Mouse (Mus musculus) adrenal gland, adult 8-10 months (tissue): Measurements from ENCODE around the gene Slc25a3. TPM values are rescaled to one million over a fixed set of nuclear protein-coding genes. Genes with fewer than 3 reads are reported as not detected.

Experiments
- DNase-seq: peaks from one replicate; pipeline ENCODE4 v3.0.0; 2022
- total RNA-seq, 4 experiments: library from RNA; stranded (reverse); gene quantifications; 2 replicates each; pipeline ENCODE4 v1.2.4; 2022

Gene Slc25a3
- 1,000 to 10,000 TPM in 2 of 4 experiments, 100 to 1,000 TPM in 2; 882 to 1,292 (median 1,071) TPM for total RNA-seq

DNA sequence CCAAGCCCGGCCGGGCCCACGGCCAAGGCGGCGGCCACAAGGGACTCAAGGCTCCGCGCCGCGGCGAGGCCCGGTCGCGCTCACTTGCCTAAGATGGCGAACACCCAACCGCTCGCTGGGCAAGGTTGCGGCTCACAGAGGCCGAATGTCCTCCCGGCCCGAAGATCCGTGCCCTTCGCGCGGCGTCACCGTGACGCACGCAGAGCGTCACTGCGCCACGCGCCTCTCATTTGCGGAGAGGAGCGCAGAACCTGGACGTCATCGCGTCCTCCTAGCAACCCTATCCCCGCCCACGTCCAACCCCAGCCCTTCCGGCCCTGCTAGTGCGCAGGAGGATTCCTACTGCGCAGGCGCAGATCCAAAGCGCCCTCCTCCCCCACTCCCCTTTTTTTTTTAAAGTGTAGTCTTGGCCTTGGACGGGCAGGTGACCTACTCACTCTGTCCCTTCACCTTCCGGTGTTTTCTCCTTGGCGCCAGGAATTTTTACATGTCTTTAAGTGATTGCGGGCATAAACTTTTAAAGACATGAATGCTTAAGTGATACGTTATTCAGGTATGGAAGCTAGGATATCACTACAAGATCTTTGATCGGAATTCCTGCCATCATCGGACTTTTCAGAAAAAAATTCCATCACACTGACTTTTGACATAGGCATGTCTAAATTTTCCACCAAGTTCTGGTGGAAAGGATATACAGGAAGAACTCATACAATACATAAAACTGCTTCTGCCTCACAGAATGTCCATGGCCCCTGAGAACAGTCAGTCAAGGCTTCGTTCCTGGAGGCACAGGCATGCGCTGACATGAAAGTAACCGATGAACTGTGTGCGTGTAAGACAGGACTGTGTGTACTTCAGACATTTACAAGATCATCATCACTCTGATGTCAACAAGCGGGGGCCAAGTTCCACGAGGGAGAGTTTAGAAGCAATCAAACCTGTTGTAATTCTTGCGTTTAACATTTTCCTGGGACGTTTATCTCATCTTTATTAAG, at the start of gene Slc25a3:
Gene Slc25a3 (minus strand): TSS at position 232 of the 995 bp plus-strand sequence.
- DNase-seq = peak; percentile 98

DNA sequence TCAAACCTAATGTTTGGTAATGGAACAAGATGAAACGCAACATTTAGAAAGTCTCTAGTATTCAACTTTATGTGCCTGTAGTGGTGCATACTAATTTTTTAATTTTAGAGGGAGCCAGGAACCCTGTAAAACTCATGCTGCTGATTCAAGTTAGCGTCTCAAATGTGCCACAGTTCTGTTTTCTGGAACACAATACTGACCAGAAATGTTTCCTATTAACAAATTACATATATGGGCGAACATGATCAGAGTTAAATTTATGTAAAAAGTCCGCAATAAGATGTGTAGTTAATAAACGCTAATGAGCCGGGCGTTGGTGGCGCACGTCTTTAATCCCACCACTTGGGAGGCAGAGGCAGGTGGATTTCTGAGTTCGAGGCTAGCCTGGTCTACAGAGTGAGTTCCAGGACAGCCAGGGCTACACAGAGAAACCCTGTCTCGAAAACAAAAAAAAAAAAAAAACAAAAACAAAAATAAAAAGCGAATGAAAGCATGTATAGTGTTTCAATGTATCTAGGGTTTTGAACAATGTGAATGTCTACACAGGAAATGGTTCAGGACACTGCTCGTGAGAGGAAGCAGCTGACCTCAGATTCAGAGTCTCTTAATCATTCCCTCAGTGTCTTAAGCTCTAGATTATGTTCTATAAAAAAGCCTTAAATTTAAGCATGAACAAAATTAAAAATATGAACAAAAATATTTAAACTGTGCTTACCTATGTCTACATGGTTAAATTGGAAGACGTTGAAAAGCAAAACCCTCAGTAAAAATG, 48.7 kb upstream of the Slc25a3 start:
- DNase-seq = no peak

DNA sequence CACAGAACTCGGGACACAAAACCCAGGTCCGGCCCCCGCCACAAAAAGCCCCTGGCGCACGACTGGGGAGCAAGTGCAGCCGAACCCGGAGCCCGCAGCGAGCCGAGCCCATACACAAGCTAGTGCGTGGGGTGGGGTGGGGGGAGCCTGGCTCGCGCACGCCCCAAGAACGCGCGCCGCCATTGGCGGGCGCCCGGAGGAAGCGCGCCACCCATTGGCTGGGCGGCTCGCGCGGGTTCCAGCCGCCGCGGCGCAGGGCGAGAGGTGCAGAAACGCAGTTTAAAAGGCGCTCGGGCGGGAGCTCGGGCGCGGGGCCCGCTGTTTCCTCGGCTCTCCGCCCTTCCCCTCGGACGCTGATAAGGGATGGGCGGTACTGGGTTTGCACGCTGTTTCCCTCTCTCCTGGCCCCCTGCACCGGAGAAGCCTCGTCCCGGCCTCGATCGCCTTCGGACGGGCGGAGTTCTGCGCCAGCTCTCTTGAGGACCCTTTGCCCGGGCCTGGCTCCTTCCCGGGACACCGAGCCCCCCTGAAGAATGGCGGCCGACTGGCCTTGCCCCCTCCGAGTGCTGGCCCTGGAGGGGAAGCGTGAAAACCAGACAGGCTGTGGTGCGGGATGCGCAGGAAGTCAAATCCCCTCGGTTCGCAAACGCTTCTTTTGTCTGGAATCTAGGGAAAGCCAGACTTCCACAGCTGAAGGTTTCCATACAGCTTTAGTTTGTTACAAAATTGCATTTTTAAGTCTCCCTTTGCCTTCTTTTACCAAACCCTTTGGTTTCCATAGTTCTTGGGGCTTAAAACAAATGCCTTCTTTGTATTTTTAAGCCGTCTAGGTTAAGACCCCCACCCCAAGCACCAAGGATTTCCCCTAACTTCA, 47.8 kb upstream of the Slc25a3 start:
- DNase-seq = peak; percentile 88

DNA sequence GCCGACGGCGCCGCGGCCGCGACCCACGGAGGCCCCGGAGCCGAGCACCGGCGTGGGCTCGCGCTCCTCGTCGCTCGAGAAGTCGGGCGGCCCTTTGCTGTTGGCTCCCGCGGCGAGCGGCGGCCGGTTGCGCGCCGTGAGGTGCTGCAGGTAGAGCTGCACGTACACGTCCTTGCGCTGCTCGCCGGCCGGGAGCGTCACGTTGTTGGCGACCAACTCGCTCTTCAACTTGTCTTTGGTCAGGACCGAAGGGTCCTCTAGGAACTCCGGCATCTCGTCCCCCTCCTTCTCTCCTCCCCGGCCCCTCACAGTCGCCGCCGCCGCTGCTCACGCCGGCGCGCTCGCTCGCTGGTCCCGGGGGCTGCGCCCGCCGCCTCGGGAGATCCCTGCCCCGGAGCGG, 47.2 kb upstream of the Slc25a3 start:
- DNase-seq = peak; percentile 38

- DNase-seq = peak; percentile 74
These were observed 46.5 kb upstream of the Slc25a3 start for GRCm38 (mm10) chr10:91170143-91170941.

GRCm38 (mm10) chr10:91169414-91170065, 45.7 kb upstream of the Slc25a3 start:
- DNase-seq = no peak

DNA sequence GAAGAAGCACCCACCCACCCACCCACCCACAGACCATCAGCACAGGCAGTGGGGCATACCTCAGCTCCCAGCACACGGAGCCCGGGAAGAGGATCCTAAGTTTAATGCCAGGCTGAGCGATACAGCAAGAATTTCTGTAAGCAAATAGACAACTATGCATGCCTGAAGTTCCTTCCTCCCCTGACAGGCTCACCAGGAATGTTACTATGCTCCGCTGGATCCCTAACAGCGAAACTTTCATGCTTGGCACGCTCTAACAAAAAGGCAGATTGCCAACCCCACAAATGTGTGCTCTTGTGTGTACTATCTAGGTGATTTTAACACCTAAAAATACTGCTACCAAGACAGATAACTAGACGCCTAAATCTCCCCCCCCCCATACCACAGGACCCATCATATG, 43.5 kb upstream of the Slc25a3 start:
- DNase-seq = no peak

- DNase-seq = no peak
These were observed 43.0 kb upstream of the Slc25a3 start for GRCm38 (mm10) chr10:91166890-91167289.

- DNase-seq = no peak
These were observed 42.0 kb upstream of the Slc25a3 start for GRCm38 (mm10) chr10:91165850-91166249.

- no peak for DNase-seq
These were observed 40.6 kb upstream of the Slc25a3 start for GRCm38 (mm10) chr10:91164491-91164890.

- no peak for DNase-seq
These were observed 38.8 kb upstream of the Slc25a3 start for GRCm38 (mm10) chr10:91162511-91163163.

GRCm38 (mm10) chr10:91162077-91162476, 38.2 kb upstream of the Slc25a3 start:
- no peak for DNase-seq

GRCm38 (mm10) chr10:91161006-91161405, 37.1 kb upstream of the Slc25a3 start:
- DNase-seq = no peak

DNA sequence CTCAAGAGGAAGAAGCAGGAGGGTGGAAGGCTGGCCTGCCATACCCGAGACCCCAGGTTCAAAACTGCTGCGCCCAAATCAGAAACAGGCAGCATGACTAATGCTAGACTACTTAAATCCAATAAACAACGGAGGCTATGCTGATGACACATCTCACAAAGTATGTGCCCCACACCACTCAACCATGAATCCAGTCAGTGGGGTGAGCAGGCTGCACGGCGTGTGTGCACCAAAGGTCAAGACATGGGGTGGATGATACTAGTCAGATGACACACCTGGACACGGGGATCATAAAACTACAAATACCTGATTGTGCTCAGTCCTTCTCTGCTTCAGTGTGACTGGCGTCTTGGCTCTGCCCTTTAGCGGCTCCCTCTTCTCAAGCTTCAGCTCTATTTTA, 34.6 kb upstream of the Slc25a3 start:
- DNase-seq = peak; percentile 54

GRCm38 (mm10) chr10:91156338-91156737, 32.5 kb upstream of the Slc25a3 start:
- DNase-seq = no peak

GRCm38 (mm10) chr10:91153894-91154503, 30.1 kb upstream of the Slc25a3 start:
- DNase-seq = no peak

DNA sequence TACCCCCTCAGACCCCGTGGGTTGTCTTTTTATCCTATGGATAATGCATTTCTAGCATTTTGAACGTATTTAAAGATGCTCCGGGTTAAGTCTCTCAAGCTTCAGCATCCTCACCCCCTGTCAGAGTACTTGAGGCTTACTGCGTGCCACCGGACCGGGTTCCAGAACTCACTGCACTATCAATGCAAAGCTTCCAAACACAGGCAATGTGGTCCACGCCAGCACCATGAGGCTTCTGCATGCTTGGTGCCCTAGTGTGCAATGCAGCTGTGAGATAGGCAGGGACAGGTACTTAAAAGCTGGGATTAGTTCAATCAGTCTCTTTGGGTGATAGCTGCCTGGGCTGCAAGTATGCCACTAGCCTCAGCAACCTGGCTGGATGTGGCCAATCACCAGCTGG, 21.6 kb upstream of the Slc25a3 start:
- DNase-seq = no peak

GRCm38 (mm10) chr10:91143313-91144230, 19.7 kb upstream of the Slc25a3 start:
- DNase-seq = no peak
